Mouse (Mus musculus) midbrain, embryonic 11.5 days (tissue): ENCODE measurements around the gene Add1. TPM values are rescaled to one million over a fixed set of nuclear protein-coding genes. Genes with fewer than 3 reads are reported as not detected.

Experiments
- ATAC-seq: fragments of 200-750 bp; cut with Nextera tagmentation; 2 replicates; pipeline ENCODE4 v1.8.0; 2017; ENCODE audit warnings: moderate TSS enrichment, moderate library complexity; ENCODE audit not compliant: low FRiP score
- DNase-seq: peaks from one replicate; pipeline ENCODE4 v3.0.0; 2015; ENCODE audit warnings: low spot score; ENCODE audit errors: missing footprints
- H3K27ac ChIP-seq: fragments of 300-500 bp; sonication (generic); 2 replicates; pipeline ENCODE4 v1.5.1; 2014; ENCODE audit warnings: low read depth, low read length
- H3K27me3 ChIP-seq: fragments of 300-500 bp; sonication (generic); 2 replicates; pipeline ENCODE4 v1.6.1; 2014; ENCODE audit warnings: mild to moderate bottlenecking, low read length, moderate library complexity, mixed read lengths; ENCODE audit not compliant: control insufficient read depth, insufficient read depth
- H3K36me3 ChIP-seq: fragments of 300-500 bp; sonication (generic); 2 replicates; pipeline ENCODE4 v1.6.1; 2014; ENCODE audit warnings: mild to moderate bottlenecking, low read length, moderate library complexity, mixed read lengths; ENCODE audit not compliant: control insufficient read depth, insufficient read depth
- H3K4me1 ChIP-seq: fragments of 300-500 bp; sonication (generic); 2 replicates; pipeline ENCODE4 v1.6.1; 2014; ENCODE audit warnings: low read length; ENCODE audit not compliant: control insufficient read depth, insufficient read depth
- H3K4me2 ChIP-seq: fragments of 300-500 bp; sonication (generic); 2 replicates; pipeline ENCODE4 v1.6.1; 2014; ENCODE audit warnings: mild to moderate bottlenecking, moderate library complexity
- H3K4me3 ChIP-seq: fragments of 300-500 bp; sonication (generic); 2 replicates; pipeline ENCODE4 v1.5.1; 2014; ENCODE audit warnings: low read depth, low read length
- H3K9ac ChIP-seq: fragments of 300-500 bp; sonication (generic); 2 replicates; pipeline ENCODE4 v1.6.1; 2014; ENCODE audit warnings: low read length
- H3K9me3 ChIP-seq: fragments of 300-500 bp; sonication (generic); 2 replicates; pipeline ENCODE4 v1.6.1; 2016; ENCODE audit warnings: low read length; ENCODE audit not compliant: control insufficient read depth
- WGBS: fragments of 180-500 bp; shearing (Covaris S2); extraction: QIAGEN DNeasy Blood & Tissue Kit; methylation state at CpG from one replicate; pipeline ENCODE4 v1.1.7; 2014; 5-methylcytosine and 5-hydroxymethylcytosine counted together
- polyA plus RNA-seq: library from polyadenylated mRNA; unstranded; fragments of >200 nt; fragmentation: Nextera tagmentation; extraction: Ambion mirVana; gene quantifications from 2 replicates; pipeline ENCODE4 v1.2.1, GENCODE M21; 2014

The Add1 gene
- polyA plus RNA-seq, 1 experiment from 2014 or later = 160 TPM

GRCm38 (mm10) chr5:34642932-34643331 lies 69.5 kb downstream of the Add1 start:
- Histone ChIP-seq H3K4me1 (no peaks in the 10 kb centered on the region), H3K27ac (no peak overlapping the region), H3K36me3 (peaks cover 11% of the 10 kb centered on the region; the same call in 1 of the 2 replicates), H3K27me3 (no peaks in the 10 kb centered on the region), H3K4me2 (no peak overlapping the region), H3K4me3 (no peak overlapping the region), H3K9me3 (no peaks in the 10 kb centered on the region), H3K9ac (no peak overlapping the region)
- ATAC-seq = peak; percentile 52; the same call in 1 of the 2 replicates
- WGBS = 76% methylated on average over 5 of the region's 5 CpGs
- DNase-seq = no peak

- Histone ChIP-seq H3K4me3 (no peak overlapping the region), H3K9me3 (no peaks in the 10 kb centered on the region), H3K36me3 (peaks cover 40% of the 10 kb centered on the region), H3K4me2 (no peak overlapping the region), H3K27ac (no peak overlapping the region), H3K4me1 (no peaks in the 10 kb centered on the region), H3K27me3 (no peaks in the 10 kb centered on the region), H3K9ac (no peak overlapping the region)
- 56% methylated on average over 4 of the region's 4 CpGs for WGBS
- DNase-seq (peak; percentile 94), ATAC-seq (no peak)
These were observed 74.1 kb downstream of the Add1 start for GRCm38 (mm10) chr5:34647581-34647980.

- no peak overlapping the region for H3K4me3 ChIP-seq
- ATAC-seq (no peak), DNase-seq (no peak)
- WGBS = 94% methylated on average over 5 of the region's 5 CpGs
- H3K27ac ChIP-seq = no peak overlapping the region
- no peak overlapping the region for H3K9ac ChIP-seq
- H3K4me2 ChIP-seq = no peak overlapping the region
- no peaks in the 10 kb centered on the region for H3K4me1 ChIP-seq
- H3K36me3 ChIP-seq = peaks cover 51% of the 10 kb centered on the region
- no peaks in the 10 kb centered on the region for H3K9me3 ChIP-seq
- no peaks in the 10 kb centered on the region for H3K27me3 ChIP-seq
These were observed 79.5 kb downstream of the Add1 start for GRCm38 (mm10) chr5:34652961-34653360.

GRCm38 (mm10) chr5:34654881-34655280 lies 81.4 kb downstream of the Add1 start:
- Histone ChIP-seq H3K27me3 (no peaks in the 10 kb centered on the region), H3K4me1 (peaks cover 7% of the 10 kb centered on the region), H3K4me3 (no peak overlapping the region), H3K9me3 (no peaks in the 10 kb centered on the region), H3K36me3 (peaks cover 38% of the 10 kb centered on the region), H3K9ac (no peak overlapping the region), H3K4me2 (no peak overlapping the region), H3K27ac (no peak overlapping the region)
- DNase-seq (peak; percentile 64), ATAC-seq (no peak)
- WGBS = 94% methylated on average over 9 of the region's 9 CpGs

- DNase-seq (no peak), ATAC-seq (no peak)
- Histone ChIP-seq H3K9ac (no peak overlapping the region), H3K27me3 (no peaks in the 10 kb centered on the region), H3K4me2 (no peak overlapping the region), H3K9me3 (no peaks in the 10 kb centered on the region), H3K36me3 (peaks cover 20% of the 10 kb centered on the region), H3K4me1 (peaks cover 9% of the 10 kb centered on the region), H3K4me3 (no peak overlapping the region), H3K27ac (no peak overlapping the region)
- WGBS = 97% methylated on average over 8 of the region's 8 CpGs
These were observed 84.1 kb downstream of the Add1 start for GRCm38 (mm10) chr5:34657556-34657955.

GRCm38 (mm10) chr5:34659686-34660590 lies 86.5 kb downstream of the Add1 start, which contains the start of the genes Nop14 and Grk4:
Gene Nop14, minus strand, starts transcription at chr5:34660148.
Gene Grk4, plus strand, starts transcription at chr5:34660379.
- H3K36me3 ChIP-seq = peaks cover 8% of the 10 kb centered on the region; the same call in 1 of the 2 replicates
- peak within 1 kb of the TSS; percentile 54 for H3K4me3 ChIP-seq
- peak within 1 kb of the TSS; percentile 68 for H3K9ac ChIP-seq
- peaks cover 9% of the 10 kb centered on the region for H3K4me1 ChIP-seq
- no peaks in the 10 kb centered on the region for H3K9me3 ChIP-seq
- H3K27ac ChIP-seq = peak within 1 kb of the TSS; percentile 76
- peak within 1 kb of the TSS; percentile 59 for H3K4me2 ChIP-seq
- H3K27me3 ChIP-seq = no peaks in the 10 kb centered on the region
- DNase-seq (peak; percentile 100), ATAC-seq (peak; percentile 100)
- WGBS = under 1% methylated on average over 60 of the region's 60 CpGs

GRCm38 (mm10) chr5:34660591-34661130 lies 87.2 kb downstream of the Add1 start:
- H3K27me3 ChIP-seq = no peaks in the 10 kb centered on the region
- H3K27ac ChIP-seq = peak overlapping the region; percentile 76
- peaks cover 4% of the 10 kb centered on the region; the same call in 1 of the 2 replicates for H3K36me3 ChIP-seq
- ATAC-seq (no peak), DNase-seq (peak; percentile 97)
- H3K9ac ChIP-seq = peak overlapping the region; percentile 68
- H3K4me3 ChIP-seq = peak overlapping the region; percentile 52
- no peaks in the 10 kb centered on the region for H3K9me3 ChIP-seq
- under 1% methylated on average over 53 of the region's 57 CpGs for WGBS
- peaks cover 9% of the 10 kb centered on the region for H3K4me1 ChIP-seq
- peak overlapping the region; percentile 59 for H3K4me2 ChIP-seq

- Histone ChIP-seq H3K27ac (no peak overlapping the region), H3K4me1 (peaks cover 9% of the 10 kb centered on the region), H3K4me3 (no peak overlapping the region), H3K36me3 (no peaks in the 10 kb centered on the region), H3K9me3 (no peaks in the 10 kb centered on the region), H3K9ac (no peak overlapping the region), H3K27me3 (no peaks in the 10 kb centered on the region), H3K4me2 (no peak overlapping the region)
- 81% methylated on average over 4 of the region's 4 CpGs for WGBS
- DNase-seq (no peak), ATAC-seq (no peak)
These were observed 88.4 kb downstream of the Add1 start for GRCm38 (mm10) chr5:34661909-34662308.

- Histone ChIP-seq H3K36me3 (no peaks in the 10 kb centered on the region), H3K27ac (no peak overlapping the region), H3K9me3 (no peaks in the 10 kb centered on the region), H3K4me3 (no peak overlapping the region), H3K4me2 (no peak overlapping the region), H3K9ac (no peak overlapping the region), H3K4me1 (peaks cover 9% of the 10 kb centered on the region), H3K27me3 (no peaks in the 10 kb centered on the region)
- ATAC-seq (no peak), DNase-seq (no peak)
- 98% methylated on average over 2 of the region's 2 CpGs for WGBS
These were observed 89.8 kb downstream of the Add1 start for GRCm38 (mm10) chr5:34663231-34663630.
